Mouse (Mus musculus) liver, postnatal 0 days (tissue): ENCODE measurements at regions not wholly inside any gene's neighbourhood (a gene's known extent, or its start where the extent isn't known, plus 50 kb on each side); places are given as distances from the start of the nearest gene placed in this dataset.

Experiments used
- CTCF ChIP-seq: sonication (generic); IDR thresholded peaks from 2 replicates; pipeline ENCODE4 v1.5.1; 2016; ENCODE audit warnings: antibody characterized with exemption, low read depth
- EP300 ChIP-seq: IDR thresholded peaks from 2 replicates; pipeline ENCODE4 v1.6.1; 2016; ENCODE audit warnings: antibody characterized with exemption, low read depth, mild to moderate bottlenecking

DNA sequence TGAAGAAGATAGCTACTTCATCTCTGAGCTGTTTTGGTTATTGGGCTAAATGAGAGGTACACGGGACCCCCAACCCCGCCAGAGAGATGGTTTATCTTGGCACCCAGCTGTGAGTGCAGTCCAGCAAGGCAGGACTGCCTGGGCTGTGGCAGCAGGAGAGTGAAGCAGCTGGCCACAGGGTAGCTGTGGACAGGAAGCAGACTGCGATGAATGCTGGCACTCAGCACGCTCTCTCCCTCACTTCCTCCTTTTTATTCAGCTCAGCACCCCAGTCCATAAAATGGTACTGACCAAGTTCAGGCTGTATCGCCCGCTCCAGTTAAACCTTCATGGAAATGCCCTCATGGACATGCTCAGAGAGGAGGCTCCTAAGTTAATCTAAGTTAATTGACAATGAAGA, 67.4 kb upstream of the Klf7 start:
- TF ChIP-seq EP300 (no peak), CTCF (no peak)
